Mouse (Mus musculus) granulocyte monocyte progenitor cell, adult 5-6 weeks (primary cell): Measurements from ENCODE around the gene 2610301B20Rik. TPM values are rescaled to one million over a fixed set of nuclear protein-coding genes. Genes with fewer than 3 reads are reported as not detected.

Source experiments
- ATAC-seq: replicated peaks from 2 replicates; pipeline ENCODE4 v1.8.0; 2016; ENCODE audit warnings: mild to moderate bottlenecking, moderate TSS enrichment, inconsistent platforms; ENCODE audit not compliant: poor library complexity, severe bottlenecking
- total RNA-seq, 2 experiments: library from RNA; stranded (forward) in 1 of 2; stranded (reverse) in 1 of 2; fragments of 200-712, 200-1000 nt in 1 of 2; fragments of >200 nt in 1 of 2; fragmentation: Nextera tagmentation in 1 of 2; gene quantifications; 2 replicates each; pipeline ENCODE4 v1.2.3; 2014 to 2017

2610301B20Rik gene
- total RNA-seq, 2 experiments from 2014 or later, result 14.7 to 15.1 TPM

DNA sequence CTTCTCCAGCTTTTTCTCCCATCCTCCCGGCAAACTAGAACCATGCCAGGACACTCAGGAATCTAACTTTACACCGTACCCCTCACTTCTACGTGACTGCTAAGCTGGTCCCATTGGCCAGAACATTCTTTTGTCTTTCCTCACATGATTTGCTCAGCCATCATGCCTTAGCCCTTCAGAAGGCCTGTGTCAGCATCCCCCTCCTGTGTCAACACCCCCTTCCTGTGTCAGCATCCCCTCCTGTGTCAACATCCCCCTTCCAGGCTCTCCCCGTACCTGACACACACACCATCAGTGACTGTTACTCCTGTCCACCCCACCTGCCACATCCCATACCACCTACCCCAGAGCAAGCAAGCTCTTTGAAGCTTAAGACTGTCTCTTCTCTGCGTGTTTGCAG, 58.5 kb downstream of the 2610301B20Rik start:
- no peak for ATAC-seq

DNA sequence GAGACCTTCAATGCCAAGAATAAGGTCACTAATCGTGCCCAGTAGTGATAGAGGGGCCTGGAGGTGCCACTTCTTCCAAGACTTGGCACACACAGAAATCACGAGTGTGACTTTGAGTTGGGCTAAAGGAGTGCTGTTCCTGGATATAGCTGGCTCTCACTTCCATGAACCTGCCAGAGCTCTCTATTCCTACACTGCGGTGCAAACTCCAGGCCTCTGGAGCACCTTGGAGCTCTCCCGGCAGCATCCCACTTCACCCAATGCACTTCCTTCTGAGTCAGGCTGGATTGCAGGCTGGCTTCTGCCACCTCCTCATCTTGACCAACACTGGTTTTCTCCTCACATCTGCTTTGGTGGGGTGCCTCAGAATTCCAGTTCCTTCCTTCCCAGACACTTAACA, 62.5 kb downstream of the 2610301B20Rik start:
- ATAC-seq, result no peak
